Mouse (Mus musculus) liver, adult 2 months (tissue): Measurements from ENCODE around the gene Ttl.

ENCODE experiments used
- CTCF ChIP-seq: fragments of 200-500 bp; IDR thresholded peaks from 2 replicates; pipeline ENCODE4 v1.5.1; 2011; ENCODE audit warnings: low read depth, low read length, control low read depth
- POLR2A ChIP-seq: fragments of 200-500 bp; IDR thresholded peaks from 2 replicates; pipeline ENCODE4 v1.6.1; 2011; ENCODE audit warnings: low read length, control low read depth; ENCODE audit not compliant: insufficient read depth; ENCODE audit errors: extremely low read depth

- TF ChIP-seq CTCF (no peak), POLR2A (no peak)
Measured at GRCm38 (mm10) chr2:129121986-129122385, 56.2 kb downstream of the Ttl start.
